Mouse (Mus musculus): ENCODE results near the gene Lrrc28. TPM values are rescaled to one million over a fixed set of nuclear protein-coding genes. Genes with fewer than 3 reads are reported as not detected.
A peak's percentile ranks its signal among the peaks of the same experiment; 100 is the strongest.

Lrrc28 gene
- polyA plus RNA-seq, 1 experiment from 2014 or later, result 10.3 TPM

- 90% methylated on average over 8 of the region's 8 CpGs for WGBS
- Histone ChIP-seq H3K27me3 (replicated peaks) (no peaks in the 10 kb centered on the region), H3K4me1 (replicated peaks) (peaks cover 44% of the 10 kb centered on the region), H3K4me2 (no peak overlapping the region), H3K9me3 (replicated peaks) (no peaks in the 10 kb centered on the region), H3K9ac (no peak overlapping the region), H3K4me3 (no peak overlapping the region), H3K27ac (ENCODE audit: poor library complexity, severe bottlenecking) (no peak overlapping the region), H3K36me3 (no peaks in the 10 kb centered on the region)
- no peak for ATAC-seq (ENCODE audit: insufficient number of reproducible peaks, low FRiP score)
Measured at GRCm38 (mm10) chr7:67464633-67465032, 180.4 kb downstream of the Lrrc28 start.

GRCm38 (mm10) chr7:67463565-67463964 lies 181.5 kb downstream of the Lrrc28 start:
- H3K4me1 ChIP-seq (replicated peaks), result peaks cover 55% of the 10 kb centered on the region
- ATAC-seq (ENCODE audit: insufficient number of reproducible peaks, low FRiP score), result peak; percentile 60; the same call in 1 of the 2 replicates
- H3K4me2 ChIP-seq, result no peak overlapping the region
- no peaks in the 10 kb centered on the region for H3K9me3 ChIP-seq (replicated peaks)
- peak overlapping the region; percentile 38; the same call in 1 of the 2 replicates for H3K27ac ChIP-seq (ENCODE audit: poor library complexity, severe bottlenecking)
- 15% methylated on average over 7 of the region's 7 CpGs for WGBS
- H3K36me3 ChIP-seq, result no peaks in the 10 kb centered on the region
- no peak overlapping the region for H3K4me3 ChIP-seq
- no peak overlapping the region for H3K9ac ChIP-seq
- no peaks in the 10 kb centered on the region for H3K27me3 ChIP-seq (replicated peaks)

Other genes with a start within 250 kb of the Lrrc28 start
- gene Ttc23, start 2.1 kb upstream of the Lrrc28 start, polyA plus RNA-seq (2016; fragmentation: Nextera tagmentation; extraction: Ambion mirVana), result 19.2 and 20.6 TPM in 2 replicates
- 6.6 and 6.7 TPM in 2 replicates for gene Synm, start 114.5 kb upstream of the Lrrc28 start, polyA plus RNA-seq (2016; fragmentation: Nextera tagmentation; extraction: Ambion mirVana)